Mouse (Mus musculus): ENCODE data around the gene St3gal2. TPM values are rescaled to one million over a fixed set of nuclear protein-coding genes. Genes with fewer than 3 reads are reported as not detected.
"Not testable (repeated sequence)": the region's sequence is repeated elsewhere in the genome, so short reads cannot be mapped to it uniquely, and the experiment has no call there.

St3gal2 gene
- total RNA-seq, 2 experiments from 2014 or later, result 15.2 to 23.1 TPM

DNA sequence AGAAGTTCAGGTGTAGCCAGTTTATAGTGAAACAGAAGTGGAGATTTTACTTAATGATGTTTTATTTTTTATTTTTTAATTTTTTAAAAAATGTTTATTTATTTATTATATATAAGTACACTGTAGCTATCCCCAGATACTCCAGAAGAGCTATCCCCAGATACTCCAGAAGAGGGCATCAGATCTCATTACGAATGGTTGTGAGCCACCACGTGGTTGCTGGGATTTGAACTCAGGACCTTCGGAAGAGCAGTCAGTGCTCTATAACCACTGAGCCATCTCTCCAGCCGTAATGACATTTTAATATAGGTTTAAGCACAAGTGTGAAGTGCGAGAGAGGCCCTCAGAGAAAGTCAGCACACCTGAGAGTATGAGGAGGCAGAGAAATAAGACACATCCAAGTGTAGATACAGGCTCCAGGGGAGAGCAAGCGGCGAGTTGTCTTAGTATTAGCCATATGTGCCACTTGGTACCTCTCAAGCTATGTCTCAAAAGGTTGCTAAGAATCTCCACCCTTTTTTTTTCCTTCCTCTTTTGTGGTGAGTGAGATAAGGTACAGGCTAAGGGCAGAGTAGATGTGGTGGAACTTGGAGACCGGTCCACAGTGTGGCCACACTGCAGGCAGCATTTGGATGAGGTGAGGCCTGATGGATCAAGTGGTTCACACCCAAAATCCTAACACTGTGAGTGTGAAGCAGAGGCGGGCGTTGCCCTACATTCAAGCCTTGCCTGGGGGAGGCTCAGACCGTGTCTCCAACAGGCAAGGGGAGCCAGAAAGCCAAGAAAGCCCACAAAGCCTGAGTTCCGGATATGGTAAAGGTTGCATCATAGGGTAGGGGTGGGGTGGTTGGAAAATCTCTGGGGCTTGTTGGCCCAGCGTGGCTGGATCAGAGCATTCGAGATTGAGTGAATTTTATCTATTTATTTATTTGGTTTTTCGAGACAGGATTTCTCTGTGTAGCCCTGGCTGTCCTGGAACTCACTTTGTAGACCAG, 7.8 kb upstream of the St3gal2 start:
- peak; percentile 97 for ATAC-seq (ENCODE audit: poor library complexity, severe bottlenecking)

DNA sequence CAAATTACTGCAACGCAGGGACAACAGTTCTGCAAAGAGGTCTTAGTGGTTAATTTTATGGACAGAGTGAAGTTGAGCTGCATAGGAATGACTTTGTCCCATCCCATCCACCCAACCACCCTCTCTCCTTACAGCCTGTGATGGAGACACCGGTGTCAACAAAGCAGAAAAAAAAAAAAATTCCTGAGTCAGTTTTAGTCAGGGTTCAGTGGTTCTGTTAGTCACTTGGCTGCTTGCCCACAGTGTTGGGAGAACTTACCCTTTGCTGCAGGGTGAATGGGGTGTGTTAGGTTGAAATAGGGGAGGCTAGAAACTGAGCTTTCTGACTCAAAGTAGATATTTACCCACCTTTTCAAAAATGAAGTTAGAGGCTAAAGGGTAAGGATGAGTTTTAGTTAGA, 2.3 kb upstream of the St3gal2 start:
- ATAC-seq (ENCODE audit: poor library complexity, severe bottlenecking), result no peak

DNA sequence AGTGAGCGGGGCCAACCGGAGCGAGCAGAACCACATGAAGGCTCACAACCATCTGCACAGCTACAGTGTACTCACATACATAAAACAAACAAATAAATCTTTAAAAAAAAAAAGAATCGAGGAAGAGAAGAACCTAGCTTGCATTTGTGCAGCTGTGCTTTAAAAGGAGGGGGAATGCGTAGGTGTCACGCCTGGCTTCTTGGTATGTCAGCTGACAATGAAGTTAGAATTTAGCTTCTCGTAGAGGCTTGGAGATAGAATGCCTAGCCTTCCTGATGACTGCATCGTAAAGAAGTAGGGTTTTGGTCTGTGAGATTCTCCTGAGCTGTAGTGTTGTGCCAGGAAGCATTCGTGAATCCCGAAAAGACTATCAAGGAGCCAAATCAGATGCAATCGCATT, 1.7 kb upstream of the St3gal2 start:
- ATAC-seq (ENCODE audit: poor library complexity, severe bottlenecking), result no peak

- no peak for ATAC-seq (ENCODE audit: poor library complexity, severe bottlenecking)
These were observed 1.3 kb upstream of the St3gal2 start for GRCm38 (mm10) chr8:110918460-110918859.

DNA sequence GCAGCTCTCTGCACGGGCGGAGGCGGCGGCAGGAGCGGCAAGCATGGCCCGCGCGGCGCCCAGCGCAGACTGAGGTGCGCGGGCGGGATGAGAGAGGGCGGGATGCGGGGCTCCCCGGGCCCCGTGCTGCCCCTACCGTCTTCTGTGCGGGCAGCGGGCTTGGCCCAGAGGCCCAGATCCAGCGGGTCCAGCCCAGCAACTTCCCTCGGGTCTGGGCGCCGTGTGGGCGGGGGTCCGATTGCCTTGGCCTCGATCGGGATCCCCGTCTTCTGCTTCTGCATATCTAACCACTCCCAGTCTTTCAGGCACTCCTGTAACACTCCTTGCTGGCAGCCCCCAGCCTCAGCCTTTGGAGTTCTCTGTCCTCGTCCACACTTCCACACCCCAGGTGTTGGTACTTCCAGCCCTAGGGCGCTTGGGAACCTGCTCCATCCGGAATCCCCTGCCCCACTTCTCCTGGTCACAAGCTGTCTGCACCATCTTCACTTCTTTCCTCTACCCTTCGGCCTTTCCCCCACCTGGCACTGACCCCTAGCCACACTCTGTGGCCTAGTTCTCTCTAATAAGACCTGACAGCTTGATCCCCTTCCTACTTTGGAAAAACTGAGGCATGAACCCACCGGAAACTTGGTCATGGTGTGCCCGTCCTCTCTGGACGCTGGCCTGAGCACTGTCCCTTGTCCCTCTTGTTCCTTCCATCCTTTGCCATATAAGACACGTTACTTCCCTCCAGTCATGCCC, 480 bp downstream of the St3gal2 start:
- peak; percentile 7 for ATAC-seq (ENCODE audit: poor library complexity, severe bottlenecking)

DNA sequence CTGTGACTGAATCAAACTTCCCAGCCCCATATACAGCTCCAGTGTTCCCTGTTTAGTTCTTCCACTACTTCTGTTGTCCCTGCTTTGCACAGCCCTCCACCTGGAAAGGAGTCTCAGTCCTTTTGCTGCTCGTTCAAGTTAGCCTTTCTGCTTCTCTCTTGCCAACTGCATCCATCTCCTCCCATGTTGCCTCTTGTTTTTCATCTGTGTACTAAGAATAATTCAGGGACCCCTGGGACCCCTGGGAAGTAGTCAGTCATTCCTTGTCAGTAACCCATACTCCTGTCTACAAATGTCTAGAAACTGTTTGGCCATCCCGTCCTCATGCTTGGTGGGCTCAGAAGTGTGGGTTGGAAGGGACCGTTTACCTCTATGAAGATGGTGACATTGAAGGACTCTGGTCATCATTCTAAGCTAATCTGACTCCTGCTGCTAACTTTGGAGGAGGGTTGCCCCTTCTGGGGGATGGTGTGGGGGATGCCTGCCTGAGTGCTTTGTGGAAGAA, 1.1 kb downstream of the St3gal2 start:
- ATAC-seq (ENCODE audit: poor library complexity, severe bottlenecking), result no peak

DNA sequence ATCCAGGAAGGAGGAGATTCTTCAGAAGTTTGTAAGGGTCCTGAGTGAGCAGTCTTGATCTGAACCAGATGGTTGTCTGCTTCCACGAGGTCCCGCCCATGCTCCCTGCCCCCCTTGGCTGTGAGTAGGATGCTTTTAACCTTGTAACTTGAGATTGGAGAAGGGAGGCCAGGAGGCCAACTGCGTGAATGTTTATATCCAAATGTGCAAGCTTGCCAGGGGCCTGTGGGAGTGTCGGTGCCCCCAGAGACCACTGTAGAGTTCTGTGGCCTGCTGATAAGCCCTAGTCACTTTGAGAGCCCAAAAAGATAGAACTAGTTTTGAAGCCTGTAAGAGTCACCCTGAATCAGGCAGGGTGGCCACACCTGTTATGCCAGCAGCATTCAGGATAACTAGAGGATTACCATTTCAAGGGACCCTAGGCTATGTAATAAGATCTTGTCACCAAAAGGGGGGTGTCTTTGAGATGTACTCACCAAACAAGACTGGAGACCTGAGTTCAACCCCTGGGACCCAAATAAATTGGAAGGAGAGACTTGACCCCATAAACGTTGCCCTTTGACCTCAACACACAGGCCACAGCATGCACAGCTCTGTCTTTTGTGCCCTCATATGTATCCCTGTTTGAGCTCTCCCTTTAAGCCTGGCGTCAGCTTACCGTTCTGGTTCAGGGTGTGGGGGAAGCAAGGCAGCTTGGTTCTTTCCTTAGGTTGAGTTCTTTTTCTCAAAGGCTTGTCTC, 1.9 kb downstream of the St3gal2 start:
- no peak for ATAC-seq (ENCODE audit: poor library complexity, severe bottlenecking)

DNA sequence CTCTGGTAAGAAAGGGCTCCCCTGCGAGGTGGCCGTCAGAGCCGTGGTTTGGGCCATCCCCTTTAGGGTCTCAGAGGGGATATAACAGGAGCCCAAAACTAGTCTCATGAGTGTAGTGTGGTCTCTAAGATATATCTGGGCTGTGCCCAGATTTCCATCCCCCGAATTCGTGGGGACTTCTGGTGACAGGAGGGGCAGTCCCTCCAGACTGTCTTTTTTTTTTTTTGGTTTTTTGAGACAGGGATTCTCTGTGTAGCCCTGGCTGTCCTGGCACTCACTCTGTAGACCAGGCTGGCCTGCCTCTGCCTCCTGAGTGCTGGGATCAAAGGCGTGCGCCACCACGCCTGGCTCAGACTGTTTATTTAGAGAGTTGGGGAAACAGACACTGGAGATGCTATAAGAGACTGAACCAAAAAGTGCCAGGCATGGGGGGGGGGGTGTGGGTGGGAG, 6.0 kb downstream of the St3gal2 start:
- no peak for ATAC-seq (ENCODE audit: poor library complexity, severe bottlenecking)

DNA sequence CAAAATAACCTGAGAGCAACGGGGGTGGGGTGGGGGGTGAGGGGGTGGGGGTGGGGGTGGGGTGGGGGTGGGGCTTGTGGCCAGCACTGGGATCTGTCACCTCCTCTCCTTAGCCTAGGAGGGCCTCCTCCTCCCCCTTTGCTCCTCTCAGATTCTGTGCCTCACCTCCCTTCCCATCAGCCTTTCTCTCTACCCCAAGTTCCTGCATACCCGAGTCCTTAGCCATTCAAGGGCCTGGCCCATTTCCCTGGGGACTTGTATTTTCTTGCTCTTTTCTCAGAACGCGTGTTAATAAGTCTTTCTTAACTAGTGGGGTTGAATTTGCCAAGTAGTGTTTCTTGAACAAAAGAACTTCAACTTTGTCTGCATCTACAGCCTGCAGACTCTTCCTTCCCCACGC, 7.0 kb downstream of the St3gal2 start:
- ATAC-seq (ENCODE audit: poor library complexity, severe bottlenecking), result no peak

GRCm38 (mm10) chr8:110928435-110928834, 8.7 kb downstream of the St3gal2 start:
- ATAC-seq (ENCODE audit: poor library complexity, severe bottlenecking), result no peak

GRCm38 (mm10) chr8:110929066-110929465, 9.3 kb downstream of the St3gal2 start:
- ATAC-seq (ENCODE audit: poor library complexity, severe bottlenecking), result no peak

- not testable (repeated sequence) for ATAC-seq (ENCODE audit: poor library complexity, severe bottlenecking)
These were observed 9.9 kb downstream of the St3gal2 start for GRCm38 (mm10) chr8:110929672-110930071.

GRCm38 (mm10) chr8:110931176-110931939, 11.6 kb downstream of the St3gal2 start:
- peak; percentile 50 for ATAC-seq (ENCODE audit: poor library complexity, severe bottlenecking)

DNA sequence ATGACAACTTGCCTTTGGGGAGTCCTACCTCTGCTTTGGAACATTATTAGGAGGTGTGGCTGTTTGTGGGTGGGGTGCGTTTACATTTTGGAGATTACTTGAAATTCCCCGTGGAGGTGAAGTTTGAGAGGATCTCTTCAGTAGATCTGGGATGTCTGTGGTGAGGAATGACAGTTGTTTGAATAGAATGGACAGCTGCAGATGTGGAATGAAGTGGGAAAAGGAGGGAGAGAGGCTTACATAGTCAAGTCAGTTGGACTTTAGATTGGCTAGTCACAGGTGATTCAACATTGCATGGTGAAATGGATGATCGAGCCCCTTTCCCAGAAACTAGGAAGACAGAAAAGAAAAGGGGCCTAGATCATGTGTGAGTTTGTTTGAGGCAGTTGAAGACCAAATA, 12.7 kb downstream of the St3gal2 start:
- ATAC-seq (ENCODE audit: poor library complexity, severe bottlenecking), result no peak

DNA sequence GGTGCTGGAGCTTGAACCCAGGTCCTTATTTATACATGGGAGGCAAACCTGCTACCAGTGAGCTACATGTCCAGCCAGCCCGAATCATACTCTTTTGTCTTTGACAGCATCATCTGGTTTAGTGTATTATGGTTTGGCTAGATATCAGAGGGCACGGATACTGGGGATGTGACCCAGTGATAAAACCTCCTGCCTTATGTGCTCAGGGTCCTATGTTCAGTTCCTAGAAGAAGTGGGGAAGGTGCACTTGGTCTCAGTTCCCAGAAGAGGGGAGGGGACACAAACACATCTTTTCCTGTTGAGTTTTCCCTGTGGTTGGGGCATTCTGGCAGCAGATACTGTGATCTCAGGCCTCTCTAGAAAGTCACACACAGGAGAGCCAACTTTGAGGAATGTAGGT, 13.6 kb downstream of the St3gal2 start:
- no peak for ATAC-seq (ENCODE audit: poor library complexity, severe bottlenecking)

DNA sequence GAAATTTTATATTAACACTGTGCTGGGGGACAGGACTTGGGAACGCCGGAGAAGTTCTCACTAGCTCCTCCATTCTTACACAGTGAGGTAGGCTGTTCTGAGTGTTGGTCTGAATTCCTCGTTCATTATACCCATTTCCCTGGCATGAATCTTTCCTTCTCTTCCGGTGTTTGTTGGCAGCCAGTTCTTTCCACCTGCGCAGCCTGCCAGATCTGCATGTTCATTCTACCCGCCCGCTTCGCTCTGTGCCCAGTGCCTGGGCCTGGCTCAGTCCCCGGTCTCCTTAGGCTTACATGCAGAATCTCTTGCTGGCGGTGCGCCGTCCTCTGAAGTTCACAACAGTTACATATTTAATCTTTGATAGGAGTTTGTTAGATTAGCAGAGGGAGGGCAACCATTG, 16.5 kb downstream of the St3gal2 start:
- no peak for ATAC-seq (ENCODE audit: poor library complexity, severe bottlenecking)

- peak; percentile 86 for ATAC-seq (ENCODE audit: poor library complexity, severe bottlenecking)
These were observed 19.3 kb downstream of the St3gal2 start for GRCm38 (mm10) chr8:110938882-110939589.

DNA sequence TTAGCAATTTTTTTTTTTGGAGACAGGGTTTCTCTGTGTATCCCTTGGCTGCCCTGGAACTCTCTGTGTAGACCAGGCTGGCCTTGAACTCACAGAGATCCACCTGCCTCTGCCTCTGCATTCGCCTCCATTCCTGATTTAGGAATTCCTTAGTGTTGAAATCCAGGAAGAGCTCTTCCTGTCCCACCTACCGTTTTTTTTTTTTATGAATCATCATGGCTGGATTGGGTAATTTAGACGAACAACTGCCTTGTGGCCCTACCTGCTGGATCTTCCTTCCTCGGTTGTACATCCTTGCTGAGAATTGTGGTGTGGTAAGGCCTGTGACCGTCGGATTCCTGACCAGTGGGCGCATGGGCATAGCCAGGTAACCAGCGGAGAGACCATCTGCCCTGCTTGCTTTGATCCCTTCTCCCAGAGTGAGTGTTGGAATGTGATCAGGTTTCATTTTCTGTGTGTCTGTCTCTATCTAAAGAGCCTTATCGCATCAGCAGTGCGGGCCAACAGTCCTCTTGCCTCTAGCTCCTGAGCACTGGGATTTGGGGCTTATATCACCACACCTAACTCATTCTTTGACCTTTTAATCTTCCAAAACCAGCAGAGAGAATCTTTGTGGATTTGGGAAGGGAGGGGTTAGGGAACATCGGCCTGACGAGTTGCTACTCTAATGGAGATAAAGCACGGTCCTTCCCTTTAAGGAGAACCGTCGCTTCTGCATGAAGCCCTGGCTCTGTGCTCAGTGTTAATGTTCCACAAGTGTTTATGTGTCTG, 21.1 kb downstream of the St3gal2 start:
- ATAC-seq (ENCODE audit: poor library complexity, severe bottlenecking), result no peak

GRCm38 (mm10) chr8:110941453-110941948, 21.8 kb downstream of the St3gal2 start:
- ATAC-seq (ENCODE audit: poor library complexity, severe bottlenecking), result no peak

Measured in megakaryocyte, adult 5-6 weeks (primary cell).